Mouse (Mus musculus): ENCODE results near the gene Ankk1.

Gene Ankk1

GRCm38 (mm10) chr9:49426921-49427320 lies at the start of gene Ankk1:
Gene Ankk1 (minus strand): TSS chr9:49427021.
- DNase-seq (ENCODE audit: low read depth, low spot score): no peak

DNA sequence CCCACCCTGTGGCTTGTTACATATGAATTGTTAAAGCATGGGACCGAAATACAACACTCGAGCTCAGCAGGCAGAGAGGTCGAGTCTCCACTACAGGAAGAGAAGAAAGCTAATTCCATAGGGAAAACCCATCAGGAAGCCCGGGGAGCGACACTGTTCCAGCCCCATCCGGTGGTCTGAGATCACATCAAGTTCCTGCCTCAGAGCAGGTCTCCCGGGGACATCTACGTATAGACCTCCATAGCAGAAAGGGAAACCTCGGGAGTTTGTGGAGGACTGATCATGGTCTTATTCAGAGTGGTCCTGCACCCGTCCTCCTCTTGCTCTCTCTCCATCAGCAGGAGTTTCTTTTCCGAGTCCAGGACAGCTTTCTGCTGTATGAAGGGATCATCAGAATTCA lies 45.3 kb upstream of the Ankk1 start:
- no peak for DNase-seq (ENCODE audit: low read depth, low spot score)

- no peak for DNase-seq (ENCODE audit: low read depth, low spot score)
Observed at GRCm38 (mm10) chr9:49470946-49471345, 44.1 kb upstream of the Ankk1 start.

DNA sequence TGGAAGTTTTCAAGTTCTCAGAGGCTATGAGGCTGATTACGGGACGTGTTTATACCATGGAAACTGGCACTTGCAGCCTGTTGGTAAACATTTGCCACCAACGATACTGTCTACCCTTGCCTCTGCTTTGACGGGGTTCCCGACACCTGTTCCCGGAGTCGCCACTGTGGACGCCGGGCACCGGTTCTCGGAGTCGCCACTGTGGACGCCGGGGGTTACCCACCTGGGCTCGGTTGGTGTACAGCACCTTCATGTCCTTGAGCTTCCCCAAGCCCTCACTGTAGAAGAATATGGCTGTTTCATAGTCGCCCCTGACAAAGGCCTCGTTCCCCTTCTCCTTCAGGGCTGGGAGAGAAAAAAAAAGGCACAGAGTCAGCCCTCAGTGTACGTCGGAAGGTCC lies 43.2 kb upstream of the Ankk1 start:
- DNase-seq (ENCODE audit: low read depth, low spot score): no peak

GRCm38 (mm10) chr9:49456136-49456535 lies 29.3 kb upstream of the Ankk1 start:
- no peak for DNase-seq (ENCODE audit: low read depth, low spot score)

DNA sequence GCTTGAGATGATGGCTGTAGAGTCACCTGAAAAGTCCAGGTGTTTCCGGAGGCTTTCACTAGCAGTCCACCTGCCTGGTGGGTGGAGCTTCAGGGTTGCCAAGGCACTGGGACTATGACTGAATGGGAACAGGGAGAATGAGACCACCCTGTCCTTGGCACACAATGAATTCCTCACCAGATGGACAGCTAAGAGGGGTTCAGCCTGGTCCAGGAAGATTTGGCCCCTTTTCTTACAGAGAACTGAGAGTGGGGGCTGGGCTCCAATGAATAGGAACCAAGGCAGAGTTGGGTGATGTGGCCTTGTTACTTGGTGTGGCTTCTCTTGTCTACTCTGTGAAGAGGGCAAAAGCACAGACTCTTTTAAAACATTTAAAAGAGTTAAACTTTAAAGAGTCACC lies 25.6 kb upstream of the Ankk1 start:
- DNase-seq (ENCODE audit: low read depth, low spot score): no peak

GRCm38 (mm10) chr9:49450491-49450890 lies 23.7 kb upstream of the Ankk1 start:
- no peak for DNase-seq (ENCODE audit: low read depth, low spot score)

DNA sequence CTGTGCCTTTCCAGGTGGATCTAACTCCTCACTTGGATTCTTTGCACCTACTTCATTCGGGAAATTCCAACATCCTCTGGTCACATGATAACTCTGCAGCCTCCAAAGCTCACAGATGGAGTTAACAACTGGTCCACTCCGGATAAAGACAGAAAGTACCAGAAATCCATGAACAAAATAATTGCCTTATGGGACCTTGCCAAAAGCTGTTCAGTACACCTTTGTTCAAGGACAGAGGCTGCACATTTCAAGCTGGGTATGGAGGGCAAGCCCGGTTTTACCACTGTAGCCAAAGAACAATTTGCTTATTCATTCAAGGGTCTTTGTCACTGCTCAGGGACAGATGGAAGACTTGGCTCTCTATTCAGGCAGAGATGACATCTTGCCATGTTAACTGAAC lies 15.8 kb upstream of the Ankk1 start:
- no peak for DNase-seq (ENCODE audit: low read depth, low spot score)

GRCm38 (mm10) chr9:49427478-49427877 lies 657 bp upstream of the Ankk1 start:
- no peak for DNase-seq (ENCODE audit: low read depth, low spot score)

GRCm38 (mm10) chr9:49425585-49425984 lies 1.2 kb downstream of the Ankk1 start:
- no peak for DNase-seq (ENCODE audit: low read depth, low spot score)

- no peak for DNase-seq (ENCODE audit: low read depth, low spot score)
Observed at GRCm38 (mm10) chr9:49423866-49424265, 3.0 kb downstream of the Ankk1 start.

- no peak for DNase-seq (ENCODE audit: low read depth, low spot score)
Observed at GRCm38 (mm10) chr9:49410621-49411020, 16.2 kb downstream of the Ankk1 start.

DNA sequence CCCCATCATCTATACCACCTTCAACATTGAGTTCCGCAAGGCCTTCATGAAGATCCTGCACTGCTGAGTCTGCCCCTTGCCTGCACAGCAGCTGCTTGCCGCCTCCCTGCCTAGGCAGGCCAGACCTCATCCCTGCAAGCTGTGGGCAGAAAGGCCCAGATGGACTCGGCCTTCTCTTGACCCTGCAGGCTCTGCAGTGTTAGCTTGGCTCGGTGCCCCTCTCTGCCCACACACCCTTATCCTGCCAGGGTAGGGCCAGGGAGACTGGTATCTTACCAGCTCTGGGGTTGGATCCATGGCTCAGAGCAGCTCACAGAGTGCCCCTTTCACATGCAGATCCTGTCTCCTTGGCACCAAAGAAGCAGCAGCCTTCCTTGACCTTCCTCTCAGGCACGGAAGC lies 19.8 kb downstream of the Ankk1 start:
- DNase-seq (ENCODE audit: low read depth, low spot score): no peak

- DNase-seq (ENCODE audit: low read depth, low spot score): no peak
Observed at GRCm38 (mm10) chr9:49403711-49404110, 23.1 kb downstream of the Ankk1 start.

GRCm38 (mm10) chr9:49396006-49396405 lies 30.8 kb downstream of the Ankk1 start:
- no peak for DNase-seq (ENCODE audit: low read depth, low spot score)

DNA sequence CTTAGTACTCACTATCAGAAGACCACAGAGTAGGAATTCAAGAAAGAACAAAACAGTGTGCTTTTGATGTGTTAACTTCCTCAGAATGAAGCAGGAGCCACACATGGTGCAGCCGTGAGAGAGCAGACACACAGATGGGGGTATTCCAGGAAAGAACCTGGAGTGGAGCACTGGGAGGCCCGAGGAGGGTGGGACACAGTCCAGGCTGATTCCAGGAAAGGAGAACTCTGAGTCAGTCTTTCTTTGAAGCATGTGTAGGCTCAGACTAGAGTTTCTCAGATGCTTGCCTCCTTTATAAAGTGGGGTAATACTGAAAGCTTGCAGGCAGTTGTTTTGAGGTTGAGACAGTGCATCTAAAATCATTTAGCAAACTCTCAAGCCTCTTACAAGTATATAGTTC lies 34.6 kb downstream of the Ankk1 start:
- no peak for DNase-seq (ENCODE audit: low read depth, low spot score)

GRCm38 (mm10) chr9:49386119-49386518 lies 40.7 kb downstream of the Ankk1 start:
- DNase-seq (ENCODE audit: low read depth, low spot score): no peak

DNA sequence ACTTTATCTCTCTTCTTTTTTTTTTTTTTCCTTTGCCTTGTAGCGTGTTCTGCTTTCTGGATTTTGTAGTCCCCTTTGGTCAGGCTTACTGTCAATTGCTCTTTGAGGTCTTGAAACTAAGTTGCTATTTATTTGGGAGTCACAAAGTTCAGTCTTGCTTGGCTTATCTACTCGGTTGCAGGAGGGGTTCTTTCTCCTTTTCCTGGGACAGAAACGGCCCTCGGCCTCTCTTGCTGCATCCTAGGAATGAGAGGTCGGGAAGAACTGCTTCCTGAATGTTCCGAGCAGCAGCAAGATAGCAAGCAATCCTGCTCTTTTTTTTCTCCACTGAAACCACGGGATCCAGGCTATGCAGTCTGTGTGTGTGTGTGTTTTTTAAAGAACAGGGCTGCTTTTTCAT lies 41.5 kb downstream of the Ankk1 start:
- DNase-seq (ENCODE audit: low read depth, low spot score): no peak

DNA sequence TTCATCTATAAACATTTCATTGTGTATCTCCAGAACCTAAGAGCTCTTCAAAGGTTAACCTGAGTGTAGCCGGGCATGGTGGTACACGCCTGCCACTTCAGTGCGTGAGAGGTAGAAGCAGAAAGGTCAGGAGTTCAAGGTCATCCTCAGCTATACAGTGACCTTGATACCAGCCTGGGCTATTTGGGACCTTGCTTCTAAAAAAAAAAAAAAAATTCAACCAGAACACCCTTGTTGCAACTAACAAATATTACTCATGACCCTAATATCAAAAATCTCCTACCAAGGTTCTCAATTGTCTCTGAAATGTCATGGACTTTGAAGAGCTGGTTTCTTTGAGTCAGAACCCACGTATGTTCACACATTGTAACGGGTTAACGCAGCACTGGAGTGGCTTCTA lies 42.0 kb downstream of the Ankk1 start:
- DNase-seq (ENCODE audit: low read depth, low spot score): no peak

GRCm38 (mm10) chr9:49384041-49384440 lies 42.8 kb downstream of the Ankk1 start:
- no peak for DNase-seq (ENCODE audit: low read depth, low spot score)

GRCm38 (mm10) chr9:49379962-49380361 lies 46.9 kb downstream of the Ankk1 start:
- no peak for DNase-seq (ENCODE audit: low read depth, low spot score)

GRCm38 (mm10) chr9:49373946-49374345 lies 52.9 kb downstream of the Ankk1 start:
- no peak for DNase-seq (ENCODE audit: low read depth, low spot score)

- DNase-seq (ENCODE audit: low read depth, low spot score): no peak
Observed at GRCm38 (mm10) chr9:49365763-49366162, 61.1 kb downstream of the Ankk1 start.
